In the genomic region with DNA sequence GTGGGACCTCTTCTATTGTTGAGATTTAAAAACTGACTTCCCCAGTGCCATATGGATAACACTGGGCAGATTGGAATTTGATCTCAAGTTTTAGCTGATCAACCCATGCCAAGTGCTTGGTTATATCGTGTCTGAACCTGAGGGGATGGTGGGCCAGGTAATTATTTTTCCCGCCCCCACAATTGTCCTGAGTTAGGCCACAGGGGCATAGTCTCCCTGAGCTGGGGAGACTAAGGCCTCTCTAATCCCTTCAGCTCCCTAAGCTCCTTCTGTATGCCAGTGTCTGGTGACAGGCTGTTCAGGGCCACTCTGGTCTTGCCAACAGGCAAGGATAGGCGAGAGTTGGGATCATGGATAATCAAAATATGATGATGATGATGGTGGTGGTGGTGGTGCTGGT, we compare ENCODE assay signal across 18 mouse cellular contexts. TPM values are rescaled to one million over a fixed set of nuclear protein-coding genes. Genes with fewer than 3 reads are reported as not detected.
DNase-seq lines count a peak whose midpoint lies in the region; ATAC-seq and TF ChIP-seq lines count a peak whose summit lies in the region.
"Had no signal": no experiment of that assay in that cellular context is flagged by ENCODE, and none has a peak within 500 bp of the region (broad histone marks: within the 10 kb centered on the region; RNA-seq: fewer than 3 reads in every experiment).

No protein-coding gene starts in this region.

- H3K9me3 ChIP-seq in forebrain, embryonic 14.5 days (replicated peaks; ENCODE audit: control insufficient read depth, low read length): no peaks in the 10 kb centered on the region
- H3K9me3 ChIP-seq in hindbrain, postnatal 0 days (ENCODE audit: low read length): no peaks in the 10 kb centered on the region
- no peaks in the 10 kb centered on the region for H3K9me3 ChIP-seq in neural tube, embryonic 14.5 days (ENCODE audit: control insufficient read depth, low read length)
- H3K9me3 ChIP-seq: intestine, embryonic 15.5 days; limb, embryonic 15.5 days had no signal

- WGBS in forebrain, embryonic 14.5 days: 52% methylated on average over 3 of the region's 3 CpGs
- 50% methylated on average over 3 of the region's 3 CpGs for WGBS in hindbrain, postnatal 0 days
- WGBS in neural tube, embryonic 14.5 days: 81% methylated on average over 3 of the region's 3 CpGs

- no peak for TF ChIP-seq CTCF in gastrocnemius, adult 2 months (IDR thresholded peaks at IDR 0.05)
- no peak for TF ChIP-seq CTCF in hindbrain, postnatal 0 days (IDR thresholded peaks at IDR 0.05; ENCODE audit: low read depth)

- H3K4me2 ChIP-seq in forebrain, embryonic 14.5 days (ENCODE audit: low read length): peak overlapping the region; percentile 61
- peak overlapping the region; percentile 69 for H3K4me2 ChIP-seq in hindbrain, postnatal 0 days (ENCODE audit: low read depth, low read length)
- H3K4me2 ChIP-seq in neural tube, embryonic 14.5 days (ENCODE audit: low read depth, low read length): peak overlapping the region; percentile 81
- H3K4me2 ChIP-seq: limb, embryonic 15.5 days had no signal

- no peak for DNase-seq in gastrocnemius, adult 2 months
- DNase-seq in gastrocnemius, adult 18-20 months (ENCODE audit: low spot score): no peak
- no peak for DNase-seq in forebrain, embryonic 14.5 days (ENCODE audit: low spot score)
- no peak for DNase-seq in hindbrain, postnatal 0 days (ENCODE audit: low spot score)
- no peak for DNase-seq in MN1 (ENCODE audit: low spot score)
- DNase-seq in urinary bladder, adult 18-20 months (ENCODE audit: low spot score in 2 of 2): no peak
- no peak for DNase-seq in spleen, postnatal 36 days (ENCODE audit: low spot score in 2 of 2)
- DNase-seq: kidney, postnatal 14 days; lung, embryonic 14.5 days had no signal

- H3K4me1 ChIP-seq in forebrain, embryonic 14.5 days (ENCODE audit: control insufficient read depth, insufficient read depth, low read length): peaks cover 8% of the 10 kb centered on the region
- peaks cover 19% of the 10 kb centered on the region for H3K4me1 ChIP-seq in hindbrain, postnatal 0 days (ENCODE audit: insufficient read depth, low read length)
- peaks cover 29% of the 10 kb centered on the region for H3K4me1 ChIP-seq in neural tube, embryonic 14.5 days (ENCODE audit: control insufficient read depth, insufficient read depth, low read length)

- H3K27ac ChIP-seq in gastrocnemius, adult 2 months: peak overlapping the region; percentile 91
- no peak overlapping the region for H3K27ac ChIP-seq in forebrain, embryonic 14.5 days (ENCODE audit: low read depth, low read length)
- no peak overlapping the region for H3K27ac ChIP-seq in hindbrain, postnatal 0 days
- no peak overlapping the region for H3K27ac ChIP-seq in neural tube, embryonic 14.5 days (ENCODE audit: low read depth, low read length)
- H3K27ac ChIP-seq: intestine, embryonic 15.5 days; limb, embryonic 15.5 days had no signal

- H3K36me3 ChIP-seq in forebrain, embryonic 14.5 days (ENCODE audit: control insufficient read depth, insufficient read depth, low read length): no peaks in the 10 kb centered on the region
- H3K36me3 ChIP-seq in hindbrain, postnatal 0 days (ENCODE audit: insufficient read depth, low read length): no peaks in the 10 kb centered on the region
- no peaks in the 10 kb centered on the region for H3K36me3 ChIP-seq in neural tube, embryonic 14.5 days (ENCODE audit: control insufficient read depth, insufficient read depth, low read length)
- H3K36me3 ChIP-seq: intestine, embryonic 15.5 days; limb, embryonic 15.5 days had no signal

- no peak for ATAC-seq in forebrain, embryonic 14.5 days
- no peak for ATAC-seq in hindbrain, postnatal 0 days
- no peak for ATAC-seq in neural tube, embryonic 14.5 days (ENCODE audit: low read depth)
- ATAC-seq: intestine, embryonic 15.5 days had no signal

- H3K27me3 ChIP-seq in forebrain, embryonic 14.5 days (replicated peaks; ENCODE audit: control insufficient read depth, insufficient read depth, low read length): no peaks in the 10 kb centered on the region
- H3K27me3 ChIP-seq in hindbrain, postnatal 0 days (ENCODE audit: insufficient read depth, low read length): no peaks in the 10 kb centered on the region
- H3K27me3 ChIP-seq in neural tube, embryonic 14.5 days (ENCODE audit: control insufficient read depth, insufficient read depth, low read length): no peaks in the 10 kb centered on the region

- H3K9ac ChIP-seq in forebrain, embryonic 14.5 days (ENCODE audit: low read length): no peak overlapping the region
- H3K9ac ChIP-seq in hindbrain, postnatal 0 days (replicated peaks; ENCODE audit: low read length): peak overlapping the region; percentile 35; the same call in 1 of the 2 replicates
- peak overlapping the region; percentile 32; the same call in 1 of the 2 replicates for H3K9ac ChIP-seq in neural tube, embryonic 14.5 days (replicated peaks; ENCODE audit: low read depth, low read length)
- H3K9ac ChIP-seq: intestine, embryonic 15.5 days; limb, embryonic 15.5 days; lung, embryonic 14.5 days had no signal

- H3K4me3 ChIP-seq in gastrocnemius, adult 2 months: peak overlapping the region; percentile 85
- peak overlapping the region; percentile 55 for H3K4me3 ChIP-seq in forebrain, embryonic 14.5 days (ENCODE audit: low read depth, low read length)
- peak overlapping the region; percentile 81 for H3K4me3 ChIP-seq in hindbrain, postnatal 0 days (ENCODE audit: low read length)
- H3K4me3 ChIP-seq in neural tube, embryonic 14.5 days (ENCODE audit: low read depth, low read length): peak overlapping the region; percentile 50
- H3K4me3 ChIP-seq: limb, embryonic 15.5 days had no signal

- intact Hi-C loops in gastrocnemius, adult 2 months (cut with DNase I): loop anchor here (5.0 kb wide), 1 partner anchor 43 kb away; no protein-coding TSS in a partner anchor

RNA-seq across cellular contexts. Expression of a gene that starts 1.7 kb away (rescaled TPM):
- total RNA-seq in gastrocnemius, adult 2 months (2021): 10 to 100 TPM; 21.9 to 23.1 TPM
- 10 to 100 TPM; 23.3 to 30.9 TPM for total RNA-seq in gastrocnemius, adult 18-20 months (2021)
- polyA plus RNA-seq in forebrain, embryonic 14.5 days (2014; fragmentation: Nextera tagmentation; extraction: Ambion mirVana): 22.1 and 32.4 TPM in 2 replicates
- 74.4 and 76.9 TPM in 2 replicates for total RNA-seq in hindbrain, postnatal 0 days (2014; rRNA removed)
- polyA plus RNA-seq in hindbrain, postnatal 0 days (2015; fragmentation: Nextera tagmentation; extraction: Ambion mirVana): 58.2 and 60.1 TPM in 2 replicates
- 50.9 and 51.3 TPM in 2 replicates for polyA plus RNA-seq in neural tube, embryonic 14.5 days (2014; fragmentation: Nextera tagmentation; extraction: Ambion mirVana)

RNA-seq across cellular contexts. Expression of a gene that starts 38.3 kb away (rescaled TPM):
- total RNA-seq in gastrocnemius, adult 2 months (2021): not detected
- not detected for total RNA-seq in gastrocnemius, adult 18-20 months (2021)
- not detected in 2 replicates for polyA plus RNA-seq in forebrain, embryonic 14.5 days (2014; fragmentation: Nextera tagmentation; extraction: Ambion mirVana)
- not detected in 2 replicates for total RNA-seq in hindbrain, postnatal 0 days (2014; rRNA removed)
- polyA plus RNA-seq in hindbrain, postnatal 0 days (2015; fragmentation: Nextera tagmentation; extraction: Ambion mirVana): not detected in 2 replicates
- not detected in 2 replicates for polyA plus RNA-seq in neural tube, embryonic 14.5 days (2014; fragmentation: Nextera tagmentation; extraction: Ambion mirVana)
- total RNA-seq: left cerebral cortex, adult 18-20 months; megakaryocyte, adult 5-6 weeks; MEL had no signal
- polyA plus RNA-seq: embryonic facial prominence, embryonic 11.5 days; gonadal fat pad, adult 2 months; heart, embryonic 16.5 days; intestine, embryonic 15.5 days; limb, embryonic 15.5 days; lung, embryonic 14.5 days had no signal

RNA-seq across cellular contexts. Expression of a gene that starts 55.9 kb away (rescaled TPM):
- not detected for total RNA-seq in gastrocnemius, adult 2 months (2021)
- total RNA-seq in gastrocnemius, adult 18-20 months (2021): not detected
- not detected in 2 replicates for polyA plus RNA-seq in forebrain, embryonic 14.5 days (2014; fragmentation: Nextera tagmentation; extraction: Ambion mirVana)
- total RNA-seq in hindbrain, postnatal 0 days (2014; rRNA removed): not detected in 2 replicates
- polyA plus RNA-seq in hindbrain, postnatal 0 days (2015; fragmentation: Nextera tagmentation; extraction: Ambion mirVana): not detected in 2 replicates
- polyA plus RNA-seq in neural tube, embryonic 14.5 days (2014; fragmentation: Nextera tagmentation; extraction: Ambion mirVana): not detected in 2 replicates
- total RNA-seq: left cerebral cortex, adult 18-20 months; megakaryocyte, adult 5-6 weeks; MEL had no signal
- polyA plus RNA-seq: embryonic facial prominence, embryonic 11.5 days; gonadal fat pad, adult 2 months; heart, embryonic 16.5 days; limb, embryonic 15.5 days had no signal
